Mouse (Mus musculus) lung, adult 2 months (tissue): ENCODE measurements around the gene Gnpat. TPM values are rescaled to one million over a fixed set of nuclear protein-coding genes. Genes with fewer than 3 reads are reported as not detected.
A peak's percentile ranks its signal among the peaks of the same experiment; 100 is the strongest.

Source experiments
- DNase-seq: peaks from one replicate; pipeline ENCODE4 v3.0.0; 2022
- H3K4me1 ChIP-seq: fragments of 200-500 bp; 2 replicates; pipeline ENCODE4 v1.6.1; 2011; ENCODE audit warnings: low read length; ENCODE audit not compliant: control insufficient read depth, insufficient read depth
- H3K4me3 ChIP-seq: fragments of 200-500 bp; replicated peaks from 2 replicates; pipeline ENCODE3; 2011; ENCODE audit warnings: low read depth, mild to moderate bottlenecking, control low read depth, low read length; ENCODE audit errors: extremely low read depth
- CTCF ChIP-seq: fragments of 200-500 bp; IDR thresholded peaks from 2 replicates; pipeline ENCODE4 v1.5.1; 2011; ENCODE audit warnings: mild to moderate bottlenecking, low read length, control low read depth; ENCODE audit not compliant: insufficient read depth
- POLR2A ChIP-seq: fragments of 200-500 bp; IDR thresholded peaks from 2 replicates; pipeline ENCODE4 v1.6.1; 2011; ENCODE audit warnings: low read depth, mild to moderate bottlenecking, control low read depth, low read length, borderline replicate concordance; ENCODE audit errors: extremely low read depth
- WGBS: fragments of 180-500 bp; shearing (Covaris S2); methylation state at CpG from one replicate; pipeline ENCODE4 v1.1.7; 2018; 5-methylcytosine and 5-hydroxymethylcytosine counted together
- polyA plus RNA-seq: library from polyadenylated mRNA; depleted of rRNA; stranded (reverse); fragments of >200 nt; gene quantifications from 2 replicates; pipeline ENCODE4 v1.2.3, GENCODE M21; 2012

Gene Gnpat
- polyA plus RNA-seq, 1 experiment: 63.2 TPM

DNA sequence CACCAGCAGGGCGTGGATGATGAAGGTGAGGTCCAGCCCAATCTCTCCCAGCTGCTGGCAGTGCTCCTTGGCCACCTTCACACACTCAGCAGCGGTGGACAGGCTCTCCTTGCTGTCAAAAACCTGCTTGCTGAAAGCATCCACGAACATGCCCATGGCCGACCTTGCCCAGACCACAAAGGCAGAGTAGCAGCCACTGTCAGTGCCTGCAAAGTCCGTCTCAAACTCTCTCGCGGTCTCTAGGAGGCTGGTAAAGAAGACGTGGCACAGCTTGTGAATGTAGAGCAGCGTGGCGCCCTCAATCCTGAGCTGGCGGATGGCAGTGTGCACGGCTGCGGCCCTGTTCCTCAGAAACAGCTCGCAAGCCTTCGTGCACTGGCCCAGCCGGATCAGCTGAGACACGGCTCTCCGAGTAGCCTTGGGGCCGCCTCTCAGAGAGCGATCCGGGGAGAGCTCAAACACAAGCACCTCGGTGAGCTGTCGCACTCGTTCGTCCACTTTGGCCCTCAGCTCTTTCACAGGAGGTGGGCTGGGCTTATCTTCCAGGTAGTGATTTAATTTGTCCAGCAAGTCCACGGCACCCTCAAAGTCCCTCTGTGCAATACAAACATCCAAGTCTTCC, 33.3 kb downstream of the Gnpat start:
- 72% methylated on average over 26 of the region's 26 CpGs for WGBS
- Histone ChIP-seq H3K4me3 (peak overlapping the region; percentile 12), H3K4me1 (peaks cover 13% of the 10 kb centered on the region)
- DNase-seq: no peak
- TF ChIP-seq POLR2A (no peak), CTCF (no peak)

DNA sequence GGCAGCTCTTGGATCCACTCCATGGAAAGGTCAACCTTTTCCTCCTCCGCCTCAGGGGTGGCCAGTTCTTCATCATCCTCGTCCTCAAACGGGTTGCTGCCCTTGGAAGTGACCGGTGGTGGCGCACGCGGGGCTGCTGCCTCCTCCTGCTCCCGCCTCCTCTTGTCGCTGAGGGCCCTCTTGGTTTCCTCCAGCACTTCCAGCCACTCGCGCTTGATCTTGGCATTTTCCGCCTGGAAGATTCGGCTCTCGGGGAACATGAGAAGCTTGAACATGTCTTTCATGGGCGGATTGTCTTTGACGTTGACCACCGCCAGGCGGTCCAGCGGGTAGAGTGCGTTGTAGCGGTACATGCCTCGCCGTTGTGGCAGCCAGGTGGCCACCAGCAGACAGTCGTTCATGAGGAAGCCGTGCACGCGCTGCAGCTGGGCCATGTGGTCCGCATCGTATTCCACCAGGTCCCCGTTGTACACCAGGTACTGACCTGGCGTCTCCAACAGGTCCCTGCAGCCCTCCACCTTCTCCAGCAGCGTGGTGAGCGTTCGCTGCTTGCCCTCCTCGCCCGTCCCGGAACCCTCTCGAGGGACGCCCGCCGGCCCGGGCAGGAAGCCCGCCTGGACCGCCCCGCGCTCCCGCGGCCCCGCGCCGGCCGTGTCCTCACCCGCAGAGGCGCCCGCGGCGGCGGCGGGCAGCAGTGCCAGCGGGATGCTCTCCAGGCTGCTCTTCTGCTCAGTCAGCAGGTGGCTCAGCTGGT, 34.0 kb downstream of the Gnpat start:
- TF ChIP-seq POLR2A: 0 out of 2 replicates have a peak, but pooled peaks have one; percentile 22
- TF ChIP-seq CTCF: peak; percentile 57
- peak; percentile 83 for DNase-seq
- WGBS: under 1% methylated on average over 43 of the region's 60 CpGs
- peaks cover 13% of the 10 kb centered on the region for H3K4me1 ChIP-seq
- peak overlapping the region; percentile 72 for H3K4me3 ChIP-seq

DNA sequence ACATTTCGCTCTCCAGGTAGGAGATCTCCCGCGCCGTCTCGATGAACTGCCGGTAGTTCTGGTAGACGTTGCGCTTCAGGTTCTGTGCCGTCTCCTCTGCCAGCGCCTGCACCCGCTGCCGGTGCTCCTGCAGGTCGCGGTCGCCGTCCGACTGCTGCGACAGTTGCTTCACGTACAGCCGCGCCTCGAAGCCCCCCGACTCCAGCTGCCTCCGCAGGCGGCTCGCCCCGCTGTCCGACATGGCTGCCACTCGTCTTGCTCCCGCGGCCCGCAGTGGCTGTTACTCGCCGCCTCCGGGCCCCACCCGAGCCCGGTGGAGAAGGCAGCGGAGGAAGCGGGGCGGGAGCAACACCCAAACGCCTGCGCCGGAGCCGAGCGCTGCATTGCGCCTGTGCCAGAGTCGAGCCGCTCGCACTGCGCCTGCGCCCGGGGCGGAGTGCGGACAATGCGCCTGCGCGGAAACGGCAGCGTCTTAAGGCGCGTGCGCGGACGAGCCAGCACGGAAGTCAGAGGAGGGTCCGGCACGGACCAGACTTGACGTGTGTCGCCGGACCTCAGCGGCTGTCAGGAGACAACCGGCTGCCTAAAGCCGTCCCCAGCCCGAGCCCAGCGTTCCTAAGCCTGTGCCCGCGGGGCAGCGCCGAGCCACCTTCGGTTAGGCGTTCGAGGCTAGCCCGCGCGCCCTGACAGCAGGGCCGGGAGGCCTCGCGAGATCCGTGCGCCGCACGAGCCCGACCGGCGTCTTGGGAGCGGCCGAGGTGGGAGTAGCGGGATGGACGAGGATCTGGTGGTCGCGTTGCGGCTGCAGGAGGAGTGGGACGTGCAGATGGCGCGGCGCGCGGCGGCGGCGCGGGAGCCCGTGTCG, 34.8 kb downstream of the Gnpat start, which contains the start of the genes Exoc8 and Sprtn:
Exoc8 (minus strand) TSS at position 320 of the 865 bp plus-strand sequence.
Sprtn (plus strand) TSS at position 501 of the 865 bp plus-strand sequence.
- WGBS: under 1% methylated on average over 114 of the region's 114 CpGs
- peak; percentile 98 for DNase-seq
- H3K4me1 ChIP-seq: peaks cover 13% of the 10 kb centered on the region
- peak within 1 kb of the TSS; percentile 87 for H3K4me3 ChIP-seq
- TF ChIP-seq POLR2A (peak; percentile 93), CTCF (no peak)

DNA sequence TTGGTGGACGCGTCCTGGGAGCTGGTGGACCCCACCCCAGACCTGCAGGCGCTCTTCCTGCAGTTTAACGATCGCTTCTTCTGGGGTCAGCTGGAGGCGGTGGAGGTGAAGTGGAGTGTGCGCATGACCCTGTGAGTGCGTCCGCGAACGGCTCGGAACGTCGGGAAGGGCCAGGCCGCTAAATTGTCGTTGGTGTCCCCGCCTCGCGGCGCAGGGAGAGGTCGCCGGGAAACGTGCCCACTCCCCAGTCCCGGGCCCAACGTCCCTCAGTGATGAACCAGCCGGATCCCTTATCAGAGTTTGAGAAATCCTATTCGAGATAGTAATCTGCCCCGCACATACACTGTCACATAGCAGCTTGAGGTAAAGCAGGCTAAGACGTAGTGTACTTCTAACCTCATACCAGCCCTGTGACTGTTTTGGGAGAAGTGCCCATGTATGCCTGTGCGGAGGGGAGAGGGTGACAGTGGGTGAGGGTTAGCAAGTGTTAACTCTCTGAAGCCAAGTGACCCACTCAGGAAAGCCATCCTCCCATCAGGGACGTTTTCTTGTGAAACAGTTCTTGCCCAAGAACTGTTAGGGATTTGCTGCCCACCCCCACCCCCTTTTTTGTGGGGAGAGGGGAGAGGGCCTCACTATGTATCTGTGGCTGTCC, 35.5 kb downstream of the Gnpat start:
- no peak for DNase-seq
- WGBS: 3% methylated on average over 31 of the region's 31 CpGs
- H3K4me3 ChIP-seq: peak overlapping the region; percentile 87
- peaks cover 13% of the 10 kb centered on the region for H3K4me1 ChIP-seq
- TF ChIP-seq CTCF (no peak), POLR2A (no peak)

DNA sequence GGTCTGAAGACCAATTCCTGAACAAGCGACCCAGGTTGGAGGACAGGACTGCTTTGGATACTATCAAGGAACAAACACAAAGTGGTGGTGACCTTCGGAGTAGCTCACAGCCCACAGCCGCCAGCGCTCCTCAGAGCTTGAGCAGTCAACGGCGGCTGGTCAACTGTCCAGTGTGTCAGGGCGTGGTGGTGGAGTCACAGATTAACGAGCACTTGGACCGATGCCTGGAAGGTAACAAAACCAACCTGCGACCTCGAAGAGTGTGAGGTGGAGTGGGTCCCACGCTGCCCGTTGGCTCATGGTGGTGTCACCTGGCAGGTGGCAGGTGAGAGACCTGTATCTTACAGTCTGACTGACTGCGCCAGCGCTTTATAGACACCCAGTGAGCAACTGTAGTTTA, 40.4 kb downstream of the Gnpat start:
- 88% methylated on average over 15 of the region's 15 CpGs for WGBS
- TF ChIP-seq CTCF: no peak
- no peak for TF ChIP-seq POLR2A
- peaks cover 6% of the 10 kb centered on the region for H3K4me1 ChIP-seq
- DNase-seq: no peak
- no peak overlapping the region for H3K4me3 ChIP-seq

DNA sequence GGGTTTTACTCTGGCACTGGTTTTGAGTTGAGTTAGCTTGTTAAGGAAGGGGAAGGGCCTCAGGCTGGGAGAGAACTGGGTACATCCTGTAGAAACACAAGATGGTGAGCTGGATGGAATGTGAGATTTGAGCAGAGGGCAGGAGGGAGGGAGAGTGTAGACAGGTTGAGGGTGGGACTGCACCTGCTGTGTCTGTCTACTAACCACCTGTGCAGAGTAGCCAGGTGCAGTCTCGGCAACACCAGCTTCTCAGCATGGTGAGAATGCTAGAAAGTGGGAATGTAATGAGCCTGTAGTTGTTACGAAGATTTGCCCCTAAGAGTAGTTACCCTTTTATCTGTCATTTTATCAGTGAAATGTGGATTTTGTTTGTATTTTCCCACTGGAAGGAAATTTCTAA, 42.6 kb downstream of the Gnpat start:
- no peak overlapping the region for H3K4me3 ChIP-seq
- H3K4me1 ChIP-seq: no peaks in the 10 kb centered on the region
- no peak for DNase-seq
- WGBS: 80% methylated on average over 2 of the region's 2 CpGs
- TF ChIP-seq POLR2A (no peak), CTCF (no peak)

DNA sequence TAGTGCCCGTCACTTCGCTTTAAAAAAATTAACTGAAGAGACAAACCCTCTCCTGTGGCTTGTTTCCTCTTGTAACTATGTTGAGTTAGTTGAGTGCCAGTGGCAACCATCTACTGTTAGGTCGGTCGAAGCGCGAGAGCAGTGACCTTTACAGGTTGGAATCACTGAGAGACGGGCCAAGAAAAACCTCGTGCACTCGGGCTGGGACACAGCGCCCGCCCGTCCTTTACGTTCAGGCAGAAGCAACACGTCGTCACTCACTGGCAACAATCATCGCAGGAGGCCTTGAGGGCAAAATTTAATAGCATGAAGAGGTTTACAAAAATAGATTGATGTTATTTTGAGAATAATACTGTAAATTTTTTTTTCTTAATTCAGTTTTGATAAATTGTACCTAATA, 47.1 kb downstream of the Gnpat start:
- TF ChIP-seq POLR2A (no peak), CTCF (no peak)
- WGBS: 87% methylated on average over 16 of the region's 16 CpGs
- no peak overlapping the region for H3K4me3 ChIP-seq
- no peak for DNase-seq
- no peaks in the 10 kb centered on the region for H3K4me1 ChIP-seq

DNA sequence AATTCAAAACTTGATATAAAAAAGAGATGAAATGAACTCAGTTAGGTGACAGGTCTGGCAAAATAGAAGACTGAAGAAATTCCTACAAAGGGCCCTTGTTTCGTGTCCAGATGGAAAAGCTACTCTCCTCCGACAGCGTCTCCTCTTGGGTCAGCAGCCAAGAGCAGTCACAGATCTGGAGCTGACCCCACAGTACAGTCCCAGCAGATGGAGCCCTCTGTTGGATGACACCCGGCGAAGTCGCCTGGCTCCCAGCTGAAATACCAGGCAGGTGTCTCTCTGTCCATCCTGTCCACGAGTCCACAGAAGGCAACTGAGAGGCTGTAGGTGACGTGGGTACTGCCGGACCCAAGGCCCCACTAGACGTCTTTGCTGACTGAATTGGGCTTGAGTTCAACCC, 47.5 kb downstream of the Gnpat start:
- WGBS: 76% methylated on average over 10 of the region's 10 CpGs
- Histone ChIP-seq H3K4me3 (no peak overlapping the region), H3K4me1 (no peaks in the 10 kb centered on the region)
- no peak for DNase-seq
- TF ChIP-seq POLR2A (no peak), CTCF (no peak)
